Mouse (Mus musculus) stomach, embryonic 16.5 days (tissue): ENCODE results near the gene Cnih4. TPM values are rescaled to one million over a fixed set of nuclear protein-coding genes. Genes with fewer than 3 reads are reported as not detected.

Source experiments
- polyA plus RNA-seq: library from polyadenylated mRNA; unstranded; fragments of >200 nt; fragmentation: Nextera tagmentation; extraction: Ambion mirVana; gene quantifications from 2 replicates; pipeline ENCODE4 v1.2.1, GENCODE M21; 2015

The Cnih4 gene
- polyA plus RNA-seq, 1 experiment from 2014 or later: 113 TPM

Other genes starting within 250 kb of the Cnih4 start
- 99.6 and 105 TPM in 2 replicates for gene Pycr2, start 240.4 kb upstream of the Cnih4 start, polyA plus RNA-seq
- gene Lefty1, start 209.7 kb upstream of the Cnih4 start, polyA plus RNA-seq: 4.0 and 4.2 TPM in 2 replicates
- 29.2 and 35.3 TPM in 2 replicates for gene Tmem63a, start 202.3 kb upstream of the Cnih4 start, polyA plus RNA-seq
- gene Ephx1, start 123.8 kb upstream of the Cnih4 start, polyA plus RNA-seq: 16.9 and 19.6 TPM in 2 replicates
- gene 9130409I23Rik, start 93.5 kb upstream of the Cnih4 start, polyA plus RNA-seq: 0.09 TPM in 1 of 2 replicates, not detected in the other
- 29.3 and 30.5 TPM in 2 replicates for gene Nvl, start 489 bp upstream of the Cnih4 start, polyA plus RNA-seq
- 24.7 and 25.9 TPM in 2 replicates for gene Wdr26, start 67.3 kb downstream of the Cnih4 start, polyA plus RNA-seq
- 0.17 and 0.44 TPM in 2 replicates for gene Cnih3, start 207.9 kb downstream of the Cnih4 start, polyA plus RNA-seq